Mouse (Mus musculus): Measurements from ENCODE around the gene Tgif2.

- no peak for TF ChIP-seq POLR2A (IDR thresholded peaks at IDR 0.05; ENCODE audit: borderline replicate concordance, extremely low read depth, low read depth, low read length)
- no peak for TF ChIP-seq CTCF (IDR thresholded peaks at IDR 0.05; ENCODE audit: insufficient read depth, low read length)
These were observed 657 bp downstream of the Tgif2 start for GRCm38 (mm10) chr2:156840301-156841027.
